Mouse (Mus musculus) fat pad, adult 2 months (tissue): ENCODE results near the gene Kap.
"Not testable (repeated sequence)": the region's sequence is repeated elsewhere in the genome, so short reads cannot be mapped to it uniquely, and the experiment has no call there.

ENCODE experiments used
- DNase-seq: peaks from one replicate; pipeline ENCODE4 v3.0.0-alpha.2; 2011; ENCODE audit warnings: low read depth, low spot score; ENCODE audit errors: extremely low read depth

The Kap gene

GRCm38 (mm10) chr6:133853526-133853925, at the start of gene Kap:
Kap (minus strand) TSS chr6:133853762.
- DNase-seq = no peak

GRCm38 (mm10) chr6:133885871-133886415, 32.4 kb upstream of the Kap start:
- no peak for DNase-seq

- no peak for DNase-seq
Observed at GRCm38 (mm10) chr6:133883446-133883985, 30.0 kb upstream of the Kap start.

GRCm38 (mm10) chr6:133875906-133876462, 22.4 kb upstream of the Kap start:
- no peak for DNase-seq

- no peak for DNase-seq
Observed at GRCm38 (mm10) chr6:133872667-133873066, 19.1 kb upstream of the Kap start.

- DNase-seq = no peak
Observed at GRCm38 (mm10) chr6:133871131-133871530, 17.6 kb upstream of the Kap start.

GRCm38 (mm10) chr6:133868381-133868780, 14.8 kb upstream of the Kap start:
- DNase-seq = no peak

GRCm38 (mm10) chr6:133855871-133856270, 2.3 kb upstream of the Kap start:
- no peak for DNase-seq

GRCm38 (mm10) chr6:133849359-133849758, 4.2 kb downstream of the Kap start:
- DNase-seq = no peak

- DNase-seq = not testable (repeated sequence)
Observed at GRCm38 (mm10) chr6:133848861-133849260, 4.7 kb downstream of the Kap start.

GRCm38 (mm10) chr6:133838296-133838995, 15.1 kb downstream of the Kap start:
- DNase-seq = not testable (repeated sequence)

GRCm38 (mm10) chr6:133812342-133812741, 41.2 kb downstream of the Kap start:
- no peak for DNase-seq
